Mouse (Mus musculus): ENCODE measurements around the gene Gsc2.
"Not testable (repeated sequence)": the region's sequence is repeated elsewhere in the genome, so short reads cannot be mapped to it uniquely, and the experiment has no call there.

The Gsc2 gene

GRCm38 (mm10) chr16:17914307-17915249 is at the start of gene Gsc2:
Gene Gsc2, minus strand, starts transcription at chr16:17915059.
- no peak for DNase-seq

GRCm38 (mm10) chr16:17962091-17962490 is 47.2 kb upstream of the Gsc2 start:
- DNase-seq, result no peak

- DNase-seq, result not testable (repeated sequence)
Measured at GRCm38 (mm10) chr16:17956052-17956638, 41.3 kb upstream of the Gsc2 start.

- no peak for DNase-seq
Measured at GRCm38 (mm10) chr16:17951618-17952017, 36.8 kb upstream of the Gsc2 start.

GRCm38 (mm10) chr16:17950068-17950467 is 35.2 kb upstream of the Gsc2 start:
- DNase-seq, result no peak

GRCm38 (mm10) chr16:17949421-17949877 is 34.6 kb upstream of the Gsc2 start:
- no peak for DNase-seq

GRCm38 (mm10) chr16:17945081-17945831 is 30.4 kb upstream of the Gsc2 start:
- no peak for DNase-seq

- DNase-seq, result no peak
Measured at GRCm38 (mm10) chr16:17943466-17943865, 28.6 kb upstream of the Gsc2 start.

- DNase-seq, result no peak
Measured at GRCm38 (mm10) chr16:17939255-17939751, 24.4 kb upstream of the Gsc2 start.

GRCm38 (mm10) chr16:17938821-17939220 is 24.0 kb upstream of the Gsc2 start:
- DNase-seq, result peak; percentile 48

- no peak for DNase-seq
Measured at GRCm38 (mm10) chr16:17938187-17938586, 23.3 kb upstream of the Gsc2 start.

GRCm38 (mm10) chr16:17936776-17937175 is 21.9 kb upstream of the Gsc2 start:
- DNase-seq, result no peak

GRCm38 (mm10) chr16:17934445-17934910 is 19.6 kb upstream of the Gsc2 start:
- no peak for DNase-seq

GRCm38 (mm10) chr16:17933594-17934444 is 19.0 kb upstream of the Gsc2 start:
- no peak for DNase-seq

- no peak for DNase-seq
Measured at GRCm38 (mm10) chr16:17931906-17932460, 17.1 kb upstream of the Gsc2 start.

GRCm38 (mm10) chr16:17929631-17930030 is 14.8 kb upstream of the Gsc2 start:
- DNase-seq, result no peak

GRCm38 (mm10) chr16:17929211-17929610 is 14.4 kb upstream of the Gsc2 start:
- no peak for DNase-seq

GRCm38 (mm10) chr16:17928627-17929104 is 13.8 kb upstream of the Gsc2 start:
- peak; percentile 62 for DNase-seq

GRCm38 (mm10) chr16:17928087-17928580 is 13.3 kb upstream of the Gsc2 start, which contains the start of gene Slc25a1:
Gene Slc25a1, minus strand, starts transcription at chr16:17928219.
- DNase-seq, result peak; percentile 77

- DNase-seq, result peak; percentile 56
Measured at GRCm38 (mm10) chr16:17927351-17928082, 12.7 kb upstream of the Gsc2 start.
